Mouse (Mus musculus): ENCODE data around the gene E130309D02Rik.

The E130309D02Rik gene

GRCm38 (mm10) chr5:143309916-143310315 lies 5.2 kb downstream of the E130309D02Rik start:
- DNase-seq: no peak

GRCm38 (mm10) chr5:143308825-143309224 lies 6.3 kb downstream of the E130309D02Rik start:
- no peak for DNase-seq

DNA sequence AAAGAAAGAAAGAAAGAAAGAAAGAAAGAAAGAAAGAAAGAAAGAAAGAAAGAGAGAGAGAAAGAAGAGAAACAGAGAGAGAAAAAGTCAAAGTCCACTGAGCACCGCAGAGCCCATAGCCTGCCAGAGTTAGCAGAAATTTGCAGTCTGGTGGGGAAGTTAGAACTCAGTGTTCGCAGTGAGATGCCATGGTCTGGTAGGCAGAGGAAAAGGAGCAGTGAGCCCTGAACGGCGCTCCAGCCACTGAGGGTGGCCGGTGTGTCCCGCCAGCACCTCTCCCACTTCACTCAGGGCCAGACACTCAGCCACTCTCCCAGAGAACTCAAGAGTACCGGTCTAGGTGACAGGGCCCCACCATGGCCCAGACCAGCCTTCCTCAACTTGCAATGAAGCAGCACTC lies 10.9 kb downstream of the E130309D02Rik start:
- DNase-seq: peak; percentile 18 to 68

GRCm38 (mm10) chr5:143301296-143301695 lies 13.9 kb downstream of the E130309D02Rik start:
- DNase-seq: peak in 1 of 2 experiments; percentile 30

- DNase-seq: peak in 1 of 2 experiments; percentile 77
These were observed 15.5 kb downstream of the E130309D02Rik start for GRCm38 (mm10) chr5:143299686-143300085.

DNA sequence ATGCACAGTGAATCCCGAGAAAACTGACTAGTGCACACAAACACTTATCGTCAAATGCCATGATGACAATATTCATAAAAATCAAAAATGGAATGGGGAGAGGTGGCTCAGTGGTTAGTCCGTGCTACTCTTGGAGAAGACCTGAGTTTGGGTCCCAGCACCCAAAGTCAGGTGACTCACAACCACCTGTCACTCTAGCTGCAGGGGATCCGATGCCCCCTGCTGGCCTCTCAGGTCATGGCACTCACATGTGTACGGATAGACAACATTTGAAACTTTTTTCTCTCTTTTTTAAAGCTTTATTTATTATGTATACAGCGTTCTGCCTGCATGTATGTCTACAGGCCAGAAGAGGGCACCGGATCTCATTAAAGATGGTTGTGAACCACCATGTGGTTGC lies 16.8 kb downstream of the E130309D02Rik start:
- DNase-seq: no peak

GRCm38 (mm10) chr5:143297986-143298385 lies 17.2 kb downstream of the E130309D02Rik start:
- no peak for DNase-seq

DNA sequence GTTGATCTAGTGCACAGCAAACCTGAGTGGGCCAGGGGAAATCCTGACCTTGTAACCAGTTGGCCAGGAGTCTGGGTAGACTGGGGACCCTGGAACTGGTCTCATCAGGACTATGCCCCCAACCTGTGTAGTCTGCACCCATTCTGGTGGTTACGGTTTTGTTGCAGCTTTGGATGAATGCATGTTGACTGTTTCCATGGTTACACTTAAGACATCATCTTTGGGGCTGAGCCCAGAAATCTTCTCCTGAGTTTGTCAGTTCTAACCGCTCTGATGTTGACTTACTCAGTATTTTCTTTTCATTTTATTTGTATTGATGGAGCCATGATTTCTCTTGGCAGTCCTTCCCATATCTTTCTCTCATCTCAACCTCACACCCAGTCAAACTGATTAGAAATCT lies 19.8 kb downstream of the E130309D02Rik start:
- DNase-seq: no peak

- no peak for DNase-seq
These were observed 20.3 kb downstream of the E130309D02Rik start for GRCm38 (mm10) chr5:143294862-143295261.

DNA sequence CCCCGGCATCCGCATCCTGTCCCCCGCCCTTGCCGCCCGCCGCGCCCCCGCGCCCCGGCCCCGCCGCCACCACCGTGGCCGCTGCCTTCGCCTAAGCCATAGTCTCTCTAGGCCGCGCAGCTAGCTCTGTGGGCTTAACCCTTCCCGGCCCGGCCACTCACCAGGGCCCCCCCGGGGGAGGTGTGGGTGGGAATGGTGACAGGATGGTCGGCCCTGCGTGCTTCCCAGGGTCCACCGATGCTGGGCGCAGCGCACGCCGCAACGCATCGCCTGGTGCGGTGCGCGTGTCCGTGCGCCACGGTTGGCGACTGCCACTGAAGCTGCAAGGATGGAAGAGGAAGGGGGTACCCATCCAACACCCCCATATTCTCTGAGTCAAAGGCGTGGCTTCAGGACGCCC lies 21.8 kb downstream of the E130309D02Rik start, which contains the start of gene Zfp853:
Gene Zfp853, minus strand, starts transcription at position 220 of the 400 bp plus-strand sequence.
- no peak for DNase-seq

DNA sequence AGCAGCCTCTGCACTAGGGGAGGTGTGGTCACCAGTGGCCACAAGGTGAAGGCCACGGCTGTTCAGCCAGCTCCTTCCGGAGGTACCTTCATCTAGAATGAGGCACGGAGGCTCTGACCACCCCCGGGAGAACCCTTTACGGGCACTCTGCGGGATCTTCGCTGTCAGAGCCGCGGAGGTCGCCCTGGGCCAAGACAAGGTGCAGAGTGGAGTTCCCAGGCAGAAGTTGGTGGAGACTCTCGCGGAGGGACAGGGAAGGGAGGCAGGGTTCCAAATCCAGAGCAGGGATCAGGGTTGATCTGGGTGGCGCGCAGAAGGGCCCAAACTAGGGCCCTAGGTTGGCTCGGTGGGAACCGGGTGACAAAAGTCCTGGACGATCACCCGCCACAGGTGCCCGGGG lies 22.3 kb downstream of the E130309D02Rik start:
- no peak for DNase-seq

DNA sequence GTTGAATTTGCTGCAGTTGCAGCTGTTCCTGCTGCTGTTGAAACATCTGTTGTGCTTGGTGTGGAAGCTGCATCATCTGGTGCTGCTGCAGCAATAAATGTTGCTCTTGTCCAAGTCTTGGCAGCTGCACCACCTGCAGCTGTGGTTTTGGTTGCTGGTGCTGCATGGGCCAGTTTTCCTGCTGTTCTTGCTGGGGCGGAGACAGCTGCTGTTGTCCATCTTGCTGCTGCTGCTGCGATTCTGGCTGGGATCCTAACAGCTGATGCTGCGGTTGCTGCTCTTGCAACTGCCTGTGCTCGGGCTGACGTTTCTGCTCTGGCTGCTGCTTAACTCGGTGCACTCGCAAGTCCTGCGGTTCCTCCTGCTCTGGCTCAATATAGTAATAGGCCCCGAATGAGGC lies 25.9 kb downstream of the E130309D02Rik start:
- no peak for DNase-seq

DNA sequence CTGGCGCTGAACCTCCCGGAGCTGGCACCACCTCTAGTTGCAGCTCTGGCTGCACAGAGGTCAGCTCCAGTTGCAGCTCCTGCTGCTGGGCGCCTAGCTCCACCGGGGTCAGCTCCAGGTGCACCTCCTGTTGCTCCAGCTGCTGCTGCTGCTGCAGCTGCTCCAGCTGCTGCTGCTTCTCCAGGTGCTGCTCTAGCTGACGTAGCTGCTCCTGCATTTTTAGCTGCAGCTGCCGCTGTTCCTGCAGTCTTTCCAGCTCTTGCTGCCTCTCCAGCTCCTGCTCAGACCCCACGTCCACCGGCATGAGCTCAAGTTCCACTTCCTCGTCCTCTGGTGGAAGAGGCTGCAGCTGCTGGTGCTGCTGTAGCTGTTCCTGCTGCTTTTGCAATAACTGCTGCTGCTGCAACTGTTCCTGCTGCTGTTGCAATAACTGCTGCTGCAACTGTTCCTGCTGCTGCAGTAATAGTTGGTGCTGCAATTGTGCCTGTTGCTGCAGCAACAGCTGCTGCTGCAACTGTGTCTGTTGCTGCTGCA lies 26.7 kb downstream of the E130309D02Rik start:
- DNase-seq: no peak

DNA sequence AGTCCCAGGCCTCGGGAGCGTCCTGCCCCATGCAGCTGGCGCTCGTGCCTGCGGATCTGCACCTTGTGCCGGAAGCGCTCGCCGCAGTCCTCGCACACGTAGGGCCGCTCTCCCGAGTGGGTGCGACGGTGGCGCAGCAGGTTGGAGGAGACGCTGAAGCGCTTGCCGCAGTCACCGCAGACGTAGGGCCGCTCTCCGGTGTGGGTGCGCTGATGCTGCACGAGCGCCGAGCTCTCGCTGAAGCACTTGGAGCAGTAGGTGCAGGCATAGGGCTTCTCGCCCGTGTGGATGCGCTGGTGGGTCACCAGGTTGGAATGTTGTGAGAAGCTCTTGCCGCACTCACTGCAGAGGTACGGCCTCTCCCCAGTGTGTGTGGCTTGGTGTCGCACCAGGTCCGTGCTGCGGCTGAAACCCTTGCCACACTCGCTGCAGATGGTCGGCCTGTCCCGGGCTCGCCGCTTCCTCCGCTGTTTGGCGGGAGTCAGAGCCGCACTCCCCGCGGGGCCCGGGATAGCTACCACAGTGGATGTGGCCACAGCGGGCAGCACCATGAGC lies 27.3 kb downstream of the E130309D02Rik start:
- no peak for DNase-seq

DNA sequence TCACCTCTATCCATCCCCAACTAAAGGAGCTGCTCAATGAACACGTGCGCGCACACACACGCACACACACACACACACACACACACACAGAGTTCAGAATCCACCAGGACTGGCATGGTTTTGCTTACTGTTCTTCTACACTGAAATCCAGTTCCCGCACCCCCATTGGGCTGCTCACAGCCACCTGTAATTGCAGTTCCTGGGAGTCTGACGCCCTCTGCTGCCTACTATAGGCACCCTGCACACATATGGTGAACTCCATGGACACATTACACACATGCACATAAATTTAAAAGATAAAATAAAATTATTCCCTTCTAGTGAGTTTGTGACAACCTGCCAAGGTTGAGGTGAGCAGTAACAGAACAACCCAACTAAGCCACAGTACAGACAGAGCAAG lies 30.4 kb downstream of the E130309D02Rik start:
- DNase-seq: peak in 1 of 2 experiments; percentile 14

- DNase-seq: no peak
These were observed 35.9 kb downstream of the E130309D02Rik start for GRCm38 (mm10) chr5:143279247-143279646.

GRCm38 (mm10) chr5:143275761-143276160 lies 39.4 kb downstream of the E130309D02Rik start:
- no peak for DNase-seq

DNA sequence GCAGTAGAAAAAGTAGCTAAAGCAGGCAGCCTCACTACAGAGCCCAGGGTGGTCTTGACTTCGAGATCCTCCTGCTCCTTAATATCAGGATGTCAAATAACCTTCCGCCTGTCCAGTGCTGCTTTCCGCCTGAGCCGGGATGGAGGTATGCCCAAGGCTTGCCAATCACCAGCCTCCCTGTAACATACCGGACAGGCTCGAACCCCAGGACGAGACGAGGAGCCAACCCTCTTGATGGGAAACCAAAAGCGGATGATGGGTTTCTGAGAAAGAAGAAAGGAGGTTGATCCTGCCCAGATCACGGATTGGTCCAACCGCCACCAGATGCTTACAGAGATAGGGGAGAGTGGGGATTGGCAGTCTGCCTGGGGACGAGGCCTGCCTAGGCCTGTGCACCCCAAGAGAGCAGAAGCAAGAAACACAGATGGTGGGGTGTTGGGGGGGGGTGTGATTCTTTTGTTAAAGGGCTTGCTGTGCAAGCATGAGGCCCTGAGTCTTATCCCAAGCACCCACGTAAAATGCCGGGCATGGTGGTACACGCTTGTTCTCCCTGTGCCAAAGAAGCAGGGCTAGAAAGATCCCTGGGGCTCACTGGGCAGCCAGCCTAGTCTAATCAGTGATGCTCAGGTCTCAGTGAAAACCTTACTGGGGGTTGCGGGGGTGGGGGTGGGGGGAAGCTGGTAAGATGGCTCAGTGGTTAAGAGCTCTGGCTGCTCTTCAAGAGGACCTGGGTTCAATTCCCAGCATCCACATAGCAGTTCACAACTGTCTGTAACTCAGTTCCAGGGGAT lies 42.4 kb downstream of the E130309D02Rik start:
- no peak for DNase-seq

DNA sequence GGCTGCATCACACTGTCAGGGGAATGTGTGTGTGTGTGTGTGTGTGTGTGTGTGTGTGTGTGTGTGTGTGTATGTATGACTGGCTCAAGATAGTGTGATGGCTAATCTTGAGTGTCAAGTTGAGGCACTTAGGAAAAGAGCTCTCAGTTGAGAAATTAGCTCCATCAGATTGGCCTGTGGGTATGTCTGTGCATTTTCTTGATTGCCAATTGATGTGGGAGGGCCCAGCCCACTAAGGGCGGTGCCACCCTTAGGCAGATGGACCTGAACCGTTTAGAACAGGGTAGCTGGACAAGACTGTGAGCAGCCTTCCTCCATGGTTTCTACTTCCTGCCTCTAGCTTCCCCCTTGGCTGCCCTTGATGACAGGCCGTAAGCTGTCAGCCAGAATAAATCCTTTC lies 43.1 kb downstream of the E130309D02Rik start:
- DNase-seq: no peak

GRCm38 (mm10) chr5:143271642-143272041 lies 43.5 kb downstream of the E130309D02Rik start:
- DNase-seq: no peak

- no peak for DNase-seq
These were observed 45.0 kb downstream of the E130309D02Rik start for GRCm38 (mm10) chr5:143270151-143270519.

- DNase-seq: peak; percentile 75 to 84
These were observed 45.6 kb downstream of the E130309D02Rik start, which contains the start of gene Zfp316 for GRCm38 (mm10) chr5:143269363-143270150. Gene Zfp316 (minus strand): TSS chr5:143270022.

GRCm38 (mm10) chr5:143268985-143269362 lies 46.2 kb downstream of the E130309D02Rik start:
- DNase-seq: no peak
